Mouse (Mus musculus) heart, embryonic 10.5 days (tissue): ENCODE data around the gene Stk10. TPM values are rescaled to one million over a fixed set of nuclear protein-coding genes. Genes with fewer than 3 reads are reported as not detected.

Experiments used
- DNase-seq: peaks from one replicate; pipeline ENCODE4 v3.0.0-alpha.2; 2017; ENCODE audit warnings: low spot score
- H3K27ac ChIP-seq: fragments of 300-500 bp; sonication (generic); 2 replicates; pipeline ENCODE4 v1.5.1; 2016; ENCODE audit warnings: mild to moderate bottlenecking
- H3K27me3 ChIP-seq: fragments of 300-500 bp; sonication (generic); 2 replicates; pipeline ENCODE4 v1.6.1; 2016; ENCODE audit warnings: mild to moderate bottlenecking; ENCODE audit not compliant: poor library complexity, insufficient read depth, severe bottlenecking
- H3K36me3 ChIP-seq: fragments of 300-500 bp; sonication (generic); 2 replicates; pipeline ENCODE4 v1.6.1; 2016; ENCODE audit warnings: mild to moderate bottlenecking, moderate library complexity
- H3K4me1 ChIP-seq: fragments of 300-500 bp; sonication (generic); 2 replicates; pipeline ENCODE4 v1.6.1; 2016; ENCODE audit warnings: mild to moderate bottlenecking
- H3K4me3 ChIP-seq: fragments of 300-500 bp; sonication (generic); 2 replicates; pipeline ENCODE4 v1.5.1; 2016; ENCODE audit warnings: mild to moderate bottlenecking, moderate library complexity
- H3K9me3 ChIP-seq: fragments of 300-500 bp; sonication (generic); 2 replicates; pipeline ENCODE4 v1.6.1; 2016; ENCODE audit warnings: mild to moderate bottlenecking, moderate library complexity
- WGBS: fragments of 180-500 bp; shearing (Covaris S2); methylation state at CpG from one replicate; pipeline ENCODE4 v1.1.7; 2016; 5-methylcytosine and 5-hydroxymethylcytosine counted together
- polyA plus RNA-seq: library from polyadenylated mRNA; unstranded; fragments of >200 nt; fragmentation: Nextera tagmentation; extraction: Ambion mirVana; gene quantifications from 2 replicates; pipeline ENCODE4 v1.2.1, GENCODE M21; 2016

The Stk10 gene
- polyA plus RNA-seq, 1 experiment from 2014 or later, result 2.8 TPM

GRCm38 (mm10) chr11:32625677-32626076, 92.6 kb downstream of the Stk10 start:
- Histone ChIP-seq H3K27me3 (no peaks in the 10 kb centered on the region; the same call in 1 of the 2 replicates), H3K4me3 (no peak overlapping the region), H3K36me3 (no peaks in the 10 kb centered on the region), H3K4me1 (0 out of 2 replicates have a peak, but pooled peaks cover 11% of the 10 kb centered on the region), H3K27ac (no peak overlapping the region), H3K9me3 (no peaks in the 10 kb centered on the region)
- 63% methylated on average over 1 of the region's 1 CpGs for WGBS
- peak; percentile 76 for DNase-seq

DNA sequence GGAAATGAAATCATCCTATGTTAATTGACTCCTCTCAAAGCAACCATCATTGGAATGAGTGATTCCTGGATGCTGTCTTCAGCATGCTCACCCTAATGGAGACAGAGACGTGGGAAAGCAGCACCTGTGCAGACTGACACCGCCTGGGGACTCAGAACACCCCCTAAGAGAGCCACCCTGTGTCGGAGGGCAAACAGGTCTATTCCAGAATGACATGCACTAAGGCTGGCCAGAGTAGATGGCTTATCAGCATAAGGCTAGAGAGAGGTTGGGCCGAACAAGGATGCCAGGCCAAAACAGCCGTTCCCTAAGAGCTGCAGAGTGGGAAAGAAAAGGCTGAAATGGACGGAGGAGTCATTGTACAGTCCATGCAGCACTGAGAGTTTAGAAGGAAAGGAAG, 93.0 kb downstream of the Stk10 start:
- 69% methylated on average over 6 of the region's 6 CpGs for WGBS
- no peak for DNase-seq
- Histone ChIP-seq H3K27ac (no peak overlapping the region), H3K36me3 (no peaks in the 10 kb centered on the region), H3K4me3 (no peak overlapping the region), H3K27me3 (no peaks in the 10 kb centered on the region; the same call in 1 of the 2 replicates), H3K4me1 (0 out of 2 replicates have a peak, but pooled peaks cover 11% of the 10 kb centered on the region), H3K9me3 (no peaks in the 10 kb centered on the region)

GRCm38 (mm10) chr11:32627900-32628299, 94.8 kb downstream of the Stk10 start:
- Histone ChIP-seq H3K27ac (no peak overlapping the region), H3K9me3 (no peaks in the 10 kb centered on the region), H3K4me3 (no peak overlapping the region), H3K4me1 (0 out of 2 replicates have a peak, but pooled peaks cover 3% of the 10 kb centered on the region), H3K36me3 (no peaks in the 10 kb centered on the region), H3K27me3 (no peaks in the 10 kb centered on the region; the same call in 1 of the 2 replicates)
- WGBS, result 80% methylated on average over 6 of the region's 6 CpGs
- DNase-seq, result no peak

- Histone ChIP-seq H3K27ac (no peak overlapping the region), H3K36me3 (no peaks in the 10 kb centered on the region), H3K9me3 (no peaks in the 10 kb centered on the region), H3K27me3 (no peaks in the 10 kb centered on the region; the same call in 1 of the 2 replicates), H3K4me3 (no peak overlapping the region), H3K4me1 (0 out of 2 replicates have a peak, but pooled peaks cover 4% of the 10 kb centered on the region)
- 78% methylated on average over 4 of the region's 4 CpGs for WGBS
- DNase-seq, result no peak
These were observed 96.7 kb downstream of the Stk10 start for GRCm38 (mm10) chr11:32629713-32630211.

DNA sequence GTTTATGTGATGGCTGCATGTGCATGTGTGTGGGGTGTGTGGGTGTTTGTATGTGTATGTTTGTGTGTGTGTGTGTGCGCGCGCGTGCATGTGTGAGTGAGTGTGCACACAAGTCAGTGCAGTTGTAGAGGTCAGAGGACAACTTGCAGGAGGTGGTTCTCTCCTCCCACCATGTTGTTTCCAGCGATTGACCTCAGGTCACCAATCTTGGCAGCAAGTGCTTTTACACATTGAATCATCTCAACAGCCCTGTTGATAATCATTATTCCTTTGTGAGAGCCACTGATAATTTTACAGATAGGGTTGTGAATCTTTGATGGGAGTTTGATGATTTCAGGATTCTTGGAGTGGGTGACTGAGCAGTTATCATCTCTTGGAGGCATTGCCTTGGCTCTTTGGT, 99.6 kb downstream of the Stk10 start:
- Histone ChIP-seq H3K9me3 (no peaks in the 10 kb centered on the region), H3K4me3 (no peak overlapping the region), H3K27me3 (no peaks in the 10 kb centered on the region; the same call in 1 of the 2 replicates), H3K4me1 (peaks cover 7% of the 10 kb centered on the region), H3K36me3 (no peaks in the 10 kb centered on the region), H3K27ac (no peak overlapping the region)
- 93% methylated on average over 5 of the region's 5 CpGs for WGBS
- no peak for DNase-seq

DNA sequence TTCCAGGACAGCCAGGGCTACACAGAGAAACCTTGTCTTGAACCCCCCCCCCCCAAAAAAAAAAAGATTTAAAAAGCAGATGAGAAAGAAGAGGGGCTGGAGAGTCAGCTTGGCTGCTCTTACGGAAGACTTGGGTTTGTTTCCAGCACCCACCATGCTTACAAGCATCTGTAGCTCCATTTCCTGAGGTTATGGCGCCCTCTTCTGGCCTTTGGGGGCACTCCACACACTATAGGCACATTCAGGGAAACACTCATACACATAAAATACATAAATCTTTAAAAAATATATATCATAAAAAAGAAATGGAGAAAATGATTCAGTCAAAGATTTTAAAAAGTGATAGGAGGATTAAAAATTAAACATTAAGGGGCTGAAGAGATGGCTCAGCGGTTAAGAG, 100.4 kb downstream of the Stk10 start:
- Histone ChIP-seq H3K36me3 (no peaks in the 10 kb centered on the region), H3K27ac (no peak overlapping the region), H3K4me1 (peaks cover 7% of the 10 kb centered on the region), H3K27me3 (no peaks in the 10 kb centered on the region), H3K4me3 (no peak overlapping the region), H3K9me3 (no peaks in the 10 kb centered on the region)
- no peak for DNase-seq
- 63% methylated on average over 3 of the region's 3 CpGs for WGBS

GRCm38 (mm10) chr11:32634143-32634542, 101.0 kb downstream of the Stk10 start:
- WGBS, result 64% methylated on average over 2 of the region's 2 CpGs

DNA sequence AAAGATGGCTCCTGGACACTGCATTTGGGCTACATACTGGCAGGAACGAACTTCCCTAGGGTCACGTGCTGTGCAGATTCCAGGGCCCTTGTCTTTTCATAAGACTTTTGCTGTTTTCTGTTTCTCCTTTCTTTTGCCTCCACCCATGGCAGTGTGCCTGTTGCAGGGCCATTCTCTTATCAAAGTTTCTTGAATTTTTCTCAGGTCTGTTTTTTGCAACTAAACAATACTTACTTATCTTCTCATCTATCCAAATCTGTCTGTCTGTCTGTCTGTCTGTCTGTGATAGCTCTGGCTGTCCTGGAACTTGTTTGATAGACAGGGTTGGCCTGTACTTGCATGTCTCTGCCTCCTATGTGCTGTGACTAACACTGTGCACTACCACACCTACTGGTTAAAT, 101.7 kb downstream of the Stk10 start:
- H3K27me3 ChIP-seq, result no peaks in the 10 kb centered on the region
- H3K36me3 ChIP-seq, result no peaks in the 10 kb centered on the region
- no peak for DNase-seq
- H3K4me3 ChIP-seq, result no peak overlapping the region
- peaks cover 7% of the 10 kb centered on the region for H3K4me1 ChIP-seq
- no peak overlapping the region for H3K27ac ChIP-seq
- WGBS, result 44% methylated on average over 2 of the region's 2 CpGs
- no peaks in the 10 kb centered on the region for H3K9me3 ChIP-seq

More at GRCm38 (mm10) chr11:32634143-32634542, 101.0 kb downstream of the Stk10 start:
- Histone ChIP-seq H3K9me3 (no peaks in the 10 kb centered on the region), H3K4me1 (peaks cover 7% of the 10 kb centered on the region), H3K36me3 (no peaks in the 10 kb centered on the region), H3K27ac (0 out of 2 replicates have a peak overlapping the region, but pooled peaks have one; percentile 37), H3K27me3 (no peaks in the 10 kb centered on the region), H3K4me3 (no peak overlapping the region)
- DNase-seq, result no peak

DNA sequence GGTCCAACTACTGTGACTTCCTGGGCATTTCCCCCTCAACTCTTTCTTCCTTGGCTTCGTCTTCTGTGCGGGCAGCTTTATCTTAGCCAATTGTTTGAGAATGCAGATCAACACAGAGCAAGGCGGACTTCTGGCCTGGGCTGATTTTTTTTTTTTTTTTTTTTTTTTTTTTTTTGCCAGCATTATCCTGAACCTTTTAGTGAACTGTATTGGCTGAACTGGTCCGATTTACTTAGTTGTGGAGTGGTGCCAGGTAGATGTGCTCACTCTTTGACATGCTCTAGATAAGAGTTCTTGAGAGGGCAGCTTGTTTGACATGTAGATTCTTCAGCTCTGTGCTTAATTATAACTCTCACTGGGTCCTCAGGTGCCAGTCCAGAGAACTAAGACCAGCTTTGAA, 103.2 kb downstream of the Stk10 start:
- H3K9me3 ChIP-seq, result no peaks in the 10 kb centered on the region
- 39% methylated on average over 4 of the region's 4 CpGs for WGBS
- H3K4me1 ChIP-seq, result peaks cover 17% of the 10 kb centered on the region
- no peak for DNase-seq
- no peaks in the 10 kb centered on the region for H3K36me3 ChIP-seq
- H3K27ac ChIP-seq, result no peak overlapping the region
- no peaks in the 10 kb centered on the region for H3K27me3 ChIP-seq
- H3K4me3 ChIP-seq, result no peak overlapping the region

DNA sequence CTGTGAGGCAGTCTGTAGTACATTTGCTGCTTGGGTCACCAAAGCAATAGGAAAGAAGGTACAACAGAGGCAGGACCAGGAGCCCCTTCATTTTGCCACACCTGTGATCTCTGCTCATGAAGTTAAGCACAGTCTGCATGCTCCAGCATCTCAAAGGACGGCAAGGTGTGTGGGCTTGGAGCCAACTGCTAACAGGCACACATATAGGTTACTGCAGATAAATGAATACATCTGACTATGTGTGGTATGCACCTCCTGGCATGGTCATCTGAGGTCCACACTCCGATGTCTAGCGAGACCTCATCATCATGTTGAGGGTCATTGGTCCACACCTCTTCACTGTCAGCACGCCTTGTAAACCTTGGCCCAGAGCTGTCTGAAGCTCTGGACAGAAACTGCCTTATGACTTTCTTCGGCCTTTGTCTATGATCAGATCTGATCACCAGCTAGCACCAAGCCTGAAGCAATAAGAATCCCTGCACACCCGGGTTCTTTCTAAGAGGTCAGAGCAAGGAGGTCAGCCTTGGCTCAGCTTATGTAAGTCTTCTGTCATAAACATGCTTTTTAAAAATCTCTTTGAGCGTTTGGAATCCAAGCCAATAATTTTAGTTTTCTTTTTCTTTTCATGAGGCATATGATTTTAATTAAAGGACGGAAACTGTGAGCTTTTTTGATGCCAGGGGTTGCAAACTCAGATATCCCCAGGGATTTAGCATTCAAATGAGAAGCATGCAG, 105.6 kb downstream of the Stk10 start:
- no peak for DNase-seq
- H3K4me3 ChIP-seq, result no peak overlapping the region
- H3K27ac ChIP-seq, result no peak overlapping the region
- H3K9me3 ChIP-seq, result no peaks in the 10 kb centered on the region
- WGBS, result 84% methylated on average over 8 of the region's 8 CpGs
- H3K36me3 ChIP-seq, result no peaks in the 10 kb centered on the region
- H3K27me3 ChIP-seq, result no peaks in the 10 kb centered on the region
- peaks cover 22% of the 10 kb centered on the region for H3K4me1 ChIP-seq

DNA sequence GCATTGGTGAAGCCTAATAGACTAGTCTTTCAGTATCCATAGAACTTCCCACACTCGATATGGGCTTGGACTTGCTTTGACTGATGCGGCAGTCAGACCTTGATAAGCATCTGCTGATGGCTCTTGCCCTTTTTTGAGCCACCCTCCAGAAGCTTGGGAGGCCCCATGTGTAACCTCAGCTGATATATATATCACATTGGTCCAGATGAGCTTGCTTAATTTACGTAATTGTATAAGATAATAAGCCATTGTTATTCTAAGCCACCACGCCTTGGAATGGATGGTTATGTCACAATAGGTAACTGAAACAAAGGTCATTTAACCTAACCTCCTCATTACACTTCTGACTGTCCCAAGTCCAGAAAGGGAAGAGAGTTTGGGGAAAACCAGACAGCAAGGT, 107.5 kb downstream of the Stk10 start:
- Histone ChIP-seq H3K4me3 (no peak overlapping the region), H3K27me3 (no peaks in the 10 kb centered on the region), H3K36me3 (no peaks in the 10 kb centered on the region), H3K27ac (no peak overlapping the region), H3K4me1 (peaks cover 18% of the 10 kb centered on the region), H3K9me3 (no peaks in the 10 kb centered on the region)
- DNase-seq, result no peak
- 82% methylated on average over 4 of the region's 4 CpGs for WGBS

DNA sequence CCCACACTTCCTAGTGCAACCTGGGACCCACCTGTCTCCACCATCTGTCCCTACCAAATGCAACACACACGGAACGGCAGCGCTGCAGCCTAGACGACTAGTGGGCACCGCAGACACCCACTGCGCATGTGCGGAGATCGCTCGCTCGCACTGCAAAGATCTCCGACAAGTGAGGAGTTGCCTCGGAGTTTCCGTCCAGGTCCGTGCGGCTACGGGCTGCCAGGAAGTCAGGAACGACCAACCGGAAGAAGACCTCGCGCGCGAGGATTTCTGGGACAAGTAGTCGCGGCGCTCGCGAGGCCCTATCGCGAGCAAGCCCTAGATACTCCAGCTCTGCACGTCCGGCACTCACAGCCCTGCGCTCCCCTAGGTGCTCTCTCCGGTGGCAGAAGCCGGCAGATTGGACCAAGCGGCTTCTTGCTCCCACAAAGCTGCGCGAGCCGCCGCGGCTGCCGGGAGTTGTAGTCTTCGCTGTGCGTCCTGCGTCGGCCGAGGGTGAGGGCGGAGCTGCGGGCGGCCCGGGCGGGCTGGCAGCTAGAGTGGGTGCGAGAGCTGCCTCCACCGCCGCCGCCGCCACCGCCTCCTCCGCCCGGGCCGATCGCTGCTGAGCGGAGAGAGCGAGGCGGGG, 109.3 kb downstream of the Stk10 start, which contains the start of gene Fbxw11:
Gene Fbxw11 (plus strand): TSS at position 476 of the 628 bp plus-strand sequence.
- Histone ChIP-seq H3K27me3 (no peaks in the 10 kb centered on the region), H3K36me3 (no peaks in the 10 kb centered on the region), H3K9me3 (no peaks in the 10 kb centered on the region), H3K27ac (peak within 1 kb of the TSS; percentile 98), H3K4me3 (peak within 1 kb of the TSS; percentile 86), H3K4me1 (peaks cover 22% of the 10 kb centered on the region)
- under 1% methylated on average over 64 of the region's 64 CpGs for WGBS
- peak; percentile 99 for DNase-seq
